Mouse (Mus musculus): ENCODE results near the gene Slc25a24. TPM values are rescaled to one million over a fixed set of nuclear protein-coding genes. Genes with fewer than 3 reads are reported as not detected.

The Slc25a24 gene
- total and polyA plus RNA-seq, 3 experiments = 0.08 TPM; not detected in 2

DNA sequence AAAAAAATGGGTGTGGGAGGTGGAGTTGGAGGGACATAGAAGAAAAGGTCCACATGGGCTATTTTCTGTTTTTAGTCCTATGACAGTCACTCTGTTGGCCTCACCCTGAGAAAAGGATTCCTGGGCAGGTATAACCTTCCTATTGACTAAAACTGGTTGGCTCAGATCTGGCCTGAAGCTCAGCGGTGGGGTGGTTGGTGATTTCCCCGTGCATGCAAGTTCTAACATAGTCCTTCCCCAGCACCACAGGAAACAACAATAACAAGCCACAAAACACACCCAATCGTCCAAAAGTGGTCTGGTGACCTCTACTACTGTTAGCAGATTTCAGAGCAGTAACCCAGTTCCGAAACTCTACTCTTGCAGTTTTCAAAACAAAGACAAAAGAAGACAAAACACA is 10.0 kb downstream of the Slc25a24 start:
- in situ Hi-C loops (cut with MboI; ENCODE audit: low pct_ligation_motif_present, low pct_unique_long_range_greater_than_20kb, low sequenced_read_pairs) (no loop called here), dilution Hi-C loops (cut with MboI; ENCODE audit: extremely low pct_ligation_motif_present, extremely low pct_unique_long_range_greater_than_20kb, low sequenced_read_pairs) (no loop called here)
- TF ChIP-seq GABPA (IDR thresholded peaks at IDR 0.05; ENCODE audit: insufficient replicate concordance, low read depth, low read length) (no peak), ELF1 (IDR thresholded peaks at IDR 0.05; ENCODE audit: low read depth, low read length) (no peak), KAT2A (IDR thresholded peaks at IDR 0.05; ENCODE audit: insufficient replicate concordance, low read length) (no peak), ZNF384 (IDR thresholded peaks at IDR 0.05; ENCODE audit: low read depth, low read length) (no peak), CHD2 (IDR thresholded peaks at IDR 0.05; ENCODE audit: low read length) (no peak), EP300 (IDR thresholded peaks at IDR 0.05; ENCODE audit: low read length) (no peak), IRF4 (IDR thresholded peaks at IDR 0.05; ENCODE audit: low read depth, low read length) (no peak), MAX (IDR thresholded peaks at IDR 0.05; ENCODE audit: low read length) (no peak), ZC3H11A (IDR thresholded peaks at IDR 0.05; ENCODE audit: low read depth, low read length) (no peak), MEF2A (IDR thresholded peaks at IDR 0.05; ENCODE audit: borderline replicate concordance, low read depth, low read length) (no peak), TBP (conservative IDR thresholded peaks at IDR 0.05; ENCODE audit: low read depth, low read length) (no peak), SMC3 (IDR thresholded peaks at IDR 0.05; ENCODE audit: low read depth, low read length) (no peak), USF2 (conservative IDR thresholded peaks at IDR 0.05; ENCODE audit: low read depth, low read length) (no peak), SIN3A (IDR thresholded peaks at IDR 0.05; ENCODE audit: low read length) (no peak), CTCF (conservative IDR thresholded peaks at IDR 0.05 in 1 of 2, IDR thresholded peaks at IDR 0.05 in 1 of 2; ENCODE audit: low read depth in 2 of 2, low read length in 2 of 2) (no peak), MXI1 (IDR thresholded peaks at IDR 0.05; ENCODE audit: low read depth, low read length) (no peak), E2F4 (IDR thresholded peaks at IDR 0.05; ENCODE audit: insufficient replicate concordance, low read depth, low read length) (no peak)
- H3K27me3 ChIP-seq (replicated peaks) = no peaks in the 10 kb centered on the region
- no peak overlapping the region for H3K4me3 ChIP-seq (replicated peaks in 1 of 3; ENCODE audit: low read depth in 2 of 3, low read length in 2 of 3, poor library complexity in 1 of 3)
- H3K4me1 ChIP-seq (ENCODE audit: control insufficient read depth in 1 of 2, insufficient read depth in 2 of 2) = no peaks in the 10 kb centered on the region
- no peaks in the 10 kb centered on the region for H3K79me2 ChIP-seq (replicated peaks; ENCODE audit: control insufficient read depth, extremely low read depth, insufficient read depth, poor library complexity, severe bottlenecking)
- H3K9me3 ChIP-seq (replicated peaks; ENCODE audit: low read length) = no peaks in the 10 kb centered on the region
- H3K36me3 ChIP-seq (replicated peaks in 1 of 2; ENCODE audit: control insufficient read depth in 1 of 2, insufficient read depth in 1 of 2, low read length in 1 of 2) = no peaks in the 10 kb centered on the region
- no peak overlapping the region for H3K27ac ChIP-seq (ENCODE audit: insufficient read depth, low read depth)
- DNase-seq (ENCODE audit: extremely low read depth) = no peak
- no peak overlapping the region for H3K9ac ChIP-seq (ENCODE audit: insufficient read depth, low read depth)
- H3K4me2 ChIP-seq (ENCODE audit: insufficient read depth, low read depth, poor library complexity, severe bottlenecking) = no peak overlapping the region

DNA sequence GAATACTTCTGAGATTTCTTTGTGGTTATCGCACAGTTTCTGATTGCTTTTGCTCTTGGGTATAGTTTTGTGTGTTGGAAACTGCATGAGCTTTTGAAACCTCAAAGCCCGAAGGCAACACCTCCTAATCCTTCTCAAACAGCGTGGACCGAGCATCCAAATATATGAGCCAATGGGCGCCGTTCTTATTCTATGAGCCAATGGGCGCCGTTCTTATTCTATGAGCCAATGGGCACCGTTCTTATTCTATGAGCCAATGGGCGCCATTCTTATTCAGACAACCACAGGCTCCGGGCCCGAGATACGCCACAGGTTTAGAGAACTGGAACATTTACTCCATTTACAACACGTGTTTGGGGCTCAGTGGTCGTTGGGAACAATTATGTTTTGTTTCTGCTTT is 11.1 kb downstream of the Slc25a24 start:
- Histone ChIP-seq H3K9me3 (replicated peaks; ENCODE audit: low read length) (no peaks in the 10 kb centered on the region), H3K79me2 (replicated peaks; ENCODE audit: control insufficient read depth, extremely low read depth, insufficient read depth, poor library complexity, severe bottlenecking) (no peaks in the 10 kb centered on the region), H3K27ac (ENCODE audit: insufficient read depth, low read depth) (no peak overlapping the region), H3K36me3 (replicated peaks in 1 of 2; ENCODE audit: control insufficient read depth in 1 of 2, insufficient read depth in 1 of 2, low read length in 1 of 2) (no peaks in the 10 kb centered on the region), H3K9ac (ENCODE audit: insufficient read depth, low read depth) (no peak overlapping the region), H3K4me1 (ENCODE audit: control insufficient read depth in 1 of 2, insufficient read depth in 2 of 2) (no peaks in the 10 kb centered on the region), H3K27me3 (replicated peaks) (no peaks in the 10 kb centered on the region), H3K4me2 (ENCODE audit: insufficient read depth, low read depth, poor library complexity, severe bottlenecking) (no peak overlapping the region), H3K4me3 (replicated peaks in 1 of 3; ENCODE audit: low read depth in 2 of 3, low read length in 2 of 3, poor library complexity in 1 of 3) (no peak overlapping the region)
- no peak for DNase-seq (ENCODE audit: extremely low read depth)
- dilution Hi-C loops (cut with MboI; ENCODE audit: extremely low pct_ligation_motif_present, extremely low pct_unique_long_range_greater_than_20kb, low sequenced_read_pairs) = no loop called here
- in situ Hi-C loops (cut with MboI; ENCODE audit: low pct_ligation_motif_present, low pct_unique_long_range_greater_than_20kb, low sequenced_read_pairs) = no loop called here
- TF ChIP-seq PAX5 (IDR thresholded peaks at IDR 0.05; ENCODE audit: low read length) (no peak), CHD2 (IDR thresholded peaks at IDR 0.05; ENCODE audit: low read length) (no peak), NRF1 (IDR thresholded peaks at IDR 0.05; ENCODE audit: low read depth, low read length) (no peak), ZC3H11A (IDR thresholded peaks at IDR 0.05; ENCODE audit: low read depth, low read length) (no peak), RAD21 (IDR thresholded peaks at IDR 0.05; ENCODE audit: low read depth, low read length) (no peak)
